Mouse (Mus musculus) stomach, embryonic 15.5 days (tissue): ENCODE results near the gene Bmp8a. TPM values are rescaled to one million over a fixed set of nuclear protein-coding genes. Genes with fewer than 3 reads are reported as not detected.
A peak's percentile ranks its signal among the peaks of the same experiment; 100 is the strongest.
"Not testable (repeated sequence)": the region's sequence is repeated elsewhere in the genome, so short reads cannot be mapped to it uniquely, and the experiment has no call there.

Source experiments
- ATAC-seq: fragments of 200-750 bp; cut with Nextera tagmentation; 2 replicates; pipeline ENCODE4 v1.8.0; 2017; ENCODE audit warnings: low read depth, moderate number of reproducible peaks, moderate TSS enrichment; ENCODE audit not compliant: insufficient read depth, low FRiP score
- H3K27ac ChIP-seq: fragments of 300-500 bp; sonication (generic); 2 replicates; pipeline ENCODE4 v1.5.1; 2015; ENCODE audit warnings: mild to moderate bottlenecking, inconsistent platforms
- H3K27me3 ChIP-seq: fragments of 300-500 bp; sonication (generic); replicated peaks from 2 replicates; pipeline ENCODE4 v1.6.1; 2015; ENCODE audit warnings: inconsistent platforms
- H3K36me3 ChIP-seq: fragments of 300-500 bp; sonication (generic); 2 replicates; pipeline ENCODE4 v1.6.1; 2015; ENCODE audit warnings: inconsistent platforms
- H3K4me1 ChIP-seq: fragments of 300-500 bp; sonication (generic); 2 replicates; pipeline ENCODE4 v1.6.1; 2015; ENCODE audit warnings: inconsistent platforms
- H3K4me2 ChIP-seq: fragments of 300-500 bp; sonication (generic); 2 replicates; pipeline ENCODE4 v1.6.1; 2015; ENCODE audit warnings: mild to moderate bottlenecking, inconsistent platforms
- H3K4me3 ChIP-seq: fragments of 300-500 bp; sonication (generic); replicated peaks from 2 replicates; pipeline ENCODE4 v1.5.1; 2015; ENCODE audit warnings: inconsistent platforms
- H3K9ac ChIP-seq: fragments of 300-500 bp; sonication (generic); 2 replicates; pipeline ENCODE4 v1.6.1; 2015; ENCODE audit warnings: inconsistent platforms
- H3K9me3 ChIP-seq: fragments of 300-500 bp; sonication (generic); 2 replicates; pipeline ENCODE4 v1.6.1; 2016; ENCODE audit warnings: inconsistent platforms
- WGBS: fragments of 180-500 bp; shearing (Covaris S2); methylation state at CpG from one replicate; pipeline ENCODE4 v1.1.7; 2015; 5-methylcytosine and 5-hydroxymethylcytosine counted together
- polyA plus RNA-seq: library from polyadenylated mRNA; unstranded; fragments of >200 nt; fragmentation: Nextera tagmentation; extraction: Ambion mirVana; gene quantifications from 2 replicates; pipeline ENCODE4 v1.2.1, GENCODE M21; 2015

Bmp8a gene
- polyA plus RNA-seq, 1 experiment from 2014 or later = 0.37 TPM

- H3K4me1 ChIP-seq = no peaks in the 10 kb centered on the region
- no peak for ATAC-seq
- 60% methylated on average over 3 of the region's 3 CpGs for WGBS
- H3K4me2 ChIP-seq = no peak overlapping the region
- H3K9ac ChIP-seq = no peak overlapping the region
- H3K27ac ChIP-seq = no peak overlapping the region
- no peak overlapping the region for H3K4me3 ChIP-seq
- peaks cover 6% of the 10 kb centered on the region; the same call in 1 of the 2 replicates for H3K27me3 ChIP-seq
- H3K9me3 ChIP-seq = no peaks in the 10 kb centered on the region
- no peaks in the 10 kb centered on the region for H3K36me3 ChIP-seq
Measured at GRCm38 (mm10) chr4:123327630-123328029, 15.4 kb downstream of the Bmp8a start.

DNA sequence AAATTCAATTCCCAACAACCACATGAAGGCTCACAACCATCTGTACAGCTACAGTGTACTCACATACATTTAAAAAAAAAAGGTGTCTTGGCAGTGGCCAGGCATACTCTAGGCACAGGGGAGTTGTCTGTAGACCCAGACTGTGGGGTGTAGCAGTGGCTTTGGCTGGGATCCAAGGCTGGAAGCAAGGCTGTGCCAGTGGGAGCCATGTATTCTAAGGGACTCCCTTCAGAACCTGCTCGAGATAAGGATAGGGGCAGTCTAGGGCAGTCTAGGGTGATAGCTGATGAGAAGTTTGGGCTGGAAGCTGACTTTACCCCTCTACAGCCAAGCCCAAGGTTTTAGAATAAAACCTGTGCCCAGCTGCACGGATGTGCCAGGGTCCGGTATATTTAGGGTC is 17.0 kb downstream of the Bmp8a start:
- ATAC-seq = peak; percentile 51
- H3K4me3 ChIP-seq = no peak overlapping the region
- no peak overlapping the region for H3K27ac ChIP-seq
- no peaks in the 10 kb centered on the region for H3K4me1 ChIP-seq
- H3K9me3 ChIP-seq = no peaks in the 10 kb centered on the region
- H3K27me3 ChIP-seq = peaks cover 12% of the 10 kb centered on the region
- no peak overlapping the region for H3K4me2 ChIP-seq
- no peaks in the 10 kb centered on the region for H3K36me3 ChIP-seq
- 72% methylated on average over 3 of the region's 3 CpGs for WGBS
- H3K9ac ChIP-seq = no peak overlapping the region

DNA sequence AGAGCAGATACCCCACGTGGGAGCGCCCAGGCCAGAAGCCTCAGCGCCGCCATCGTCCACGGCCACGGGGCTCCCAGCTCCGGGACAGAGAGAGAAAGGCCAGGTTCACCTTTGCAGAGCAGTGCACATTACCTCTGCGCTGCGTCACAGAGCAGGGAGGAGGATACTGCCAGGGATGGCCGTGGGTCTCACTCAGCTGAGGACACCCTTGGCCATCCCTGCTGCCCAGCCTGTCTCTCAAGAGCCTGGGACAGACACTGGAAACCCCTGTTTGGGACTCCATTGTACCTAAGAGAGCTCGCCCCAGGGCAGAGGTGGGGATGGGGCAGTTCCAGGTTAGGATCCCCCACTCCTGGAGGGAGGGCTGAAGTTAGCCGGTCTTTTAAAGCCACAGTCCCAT is 19.5 kb downstream of the Bmp8a start, which contains the start of gene Oxct2a:
Gene Oxct2a, minus strand, starts transcription at position 101 of the 400 bp plus-strand sequence.
- no peaks in the 10 kb centered on the region for H3K36me3 ChIP-seq
- no peak within 1 kb of the TSS for H3K27ac ChIP-seq
- H3K4me2 ChIP-seq = peak within 1 kb of the TSS; percentile 49
- no peaks in the 10 kb centered on the region for H3K4me1 ChIP-seq
- 17% methylated on average over 13 of the region's 13 CpGs for WGBS
- peaks cover 12% of the 10 kb centered on the region for H3K27me3 ChIP-seq
- H3K4me3 ChIP-seq = peak within 1 kb of the TSS; percentile 16; the same call in 1 of the 2 replicates
- ATAC-seq = no peak
- no peak within 1 kb of the TSS for H3K9ac ChIP-seq
- no peaks in the 10 kb centered on the region for H3K9me3 ChIP-seq

DNA sequence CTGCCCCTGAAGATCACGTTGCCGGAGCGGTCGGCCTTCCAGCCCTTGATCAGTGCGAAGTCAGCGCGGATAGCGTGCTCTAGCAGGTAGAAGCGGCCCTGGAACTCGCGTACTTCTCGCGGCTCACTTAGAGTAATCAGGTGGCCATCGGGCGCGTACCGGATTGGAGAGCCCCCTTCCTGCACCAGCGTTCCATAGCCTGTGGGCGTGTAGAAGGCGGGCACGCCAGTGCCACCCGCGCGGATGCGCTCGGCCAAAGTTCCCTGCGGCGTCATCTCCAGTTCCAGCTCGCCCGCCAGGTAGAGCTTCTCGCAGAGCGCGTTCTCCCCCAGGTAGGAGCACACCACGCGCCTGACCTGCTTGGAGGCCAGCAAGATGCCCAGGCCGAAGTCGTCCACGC is 20.1 kb downstream of the Bmp8a start:
- H3K27ac ChIP-seq, ATAC-seq, H3K36me3 ChIP-seq, H3K9me3 ChIP-seq, H3K9ac ChIP-seq, H3K4me1 ChIP-seq: not testable (repeated sequence)
- peak overlapping the region; percentile 49 for H3K4me2 ChIP-seq
- 13% methylated on average over 29 of the region's 38 CpGs for WGBS
- peaks cover 12% of the 10 kb centered on the region for H3K27me3 ChIP-seq
- H3K4me3 ChIP-seq = peak overlapping the region; percentile 16; the same call in 1 of the 2 replicates

GRCm38 (mm10) chr4:123314497-123314896 is 28.6 kb downstream of the Bmp8a start:
- no peaks in the 10 kb centered on the region for H3K9me3 ChIP-seq
- no peaks in the 10 kb centered on the region for H3K27me3 ChIP-seq
- no peaks in the 10 kb centered on the region for H3K4me1 ChIP-seq
- 79% methylated on average over 3 of the region's 3 CpGs for WGBS
- no peaks in the 10 kb centered on the region for H3K36me3 ChIP-seq
- no peak overlapping the region for H3K27ac ChIP-seq
- no peak overlapping the region for H3K4me2 ChIP-seq
- no peak overlapping the region for H3K9ac ChIP-seq
- no peak overlapping the region for H3K4me3 ChIP-seq
- no peak for ATAC-seq

DNA sequence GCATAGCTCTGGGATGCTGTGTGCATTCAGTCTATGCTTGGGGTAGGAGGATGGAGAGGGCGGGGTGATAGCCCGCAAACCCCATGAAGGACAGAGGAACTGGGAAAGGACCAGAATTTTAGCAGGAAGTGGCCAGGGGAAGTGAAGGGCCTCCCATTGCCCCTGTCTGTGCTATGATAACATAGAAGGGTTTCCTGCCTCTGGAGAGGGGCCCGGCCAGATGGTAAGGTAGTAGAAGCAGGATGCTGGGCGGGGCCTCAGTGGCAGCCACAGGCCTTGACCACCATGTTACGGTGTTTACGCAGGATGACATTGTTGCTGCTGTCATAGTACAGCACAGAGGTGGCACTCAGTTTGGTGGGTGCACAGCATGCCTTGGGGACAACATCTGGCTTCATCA is 30.0 kb downstream of the Bmp8a start:
- WGBS = 78% methylated on average over 6 of the region's 6 CpGs
- Histone ChIP-seq H3K4me2 (no peak overlapping the region), H3K4me1 (no peaks in the 10 kb centered on the region), H3K27me3 (no peaks in the 10 kb centered on the region), H3K27ac (no peak overlapping the region), H3K9ac (no peak overlapping the region), H3K4me3 (no peak overlapping the region), H3K9me3 (no peaks in the 10 kb centered on the region), H3K36me3 (no peaks in the 10 kb centered on the region)
- no peak for ATAC-seq

DNA sequence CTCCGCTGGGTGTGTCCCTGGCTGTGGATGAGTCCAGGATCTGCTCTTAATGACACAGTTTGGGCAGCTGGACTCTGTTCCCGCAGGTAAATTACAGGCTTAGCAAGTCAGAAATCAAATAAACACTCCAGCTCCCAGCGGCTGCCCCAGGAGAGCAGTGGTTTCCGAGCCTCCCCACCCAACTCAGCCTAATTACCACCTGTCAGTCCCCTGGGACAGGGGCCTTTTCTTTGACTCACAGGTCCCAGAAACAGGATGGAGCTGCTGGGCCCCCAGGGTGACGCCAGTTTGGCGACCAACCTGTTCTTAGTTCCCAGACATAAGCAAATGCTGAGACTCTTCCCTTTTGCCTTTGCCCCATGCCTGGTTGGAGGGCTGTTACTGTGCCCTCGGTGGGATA is 31.2 kb downstream of the Bmp8a start:
- H3K9ac ChIP-seq = no peak overlapping the region
- H3K36me3 ChIP-seq = no peaks in the 10 kb centered on the region
- 63% methylated on average over 7 of the region's 7 CpGs for WGBS
- no peaks in the 10 kb centered on the region for H3K4me1 ChIP-seq
- ATAC-seq = no peak
- no peaks in the 10 kb centered on the region for H3K9me3 ChIP-seq
- H3K27me3 ChIP-seq = no peaks in the 10 kb centered on the region
- H3K27ac ChIP-seq = no peak overlapping the region
- H3K4me2 ChIP-seq = no peak overlapping the region
- H3K4me3 ChIP-seq = no peak overlapping the region

DNA sequence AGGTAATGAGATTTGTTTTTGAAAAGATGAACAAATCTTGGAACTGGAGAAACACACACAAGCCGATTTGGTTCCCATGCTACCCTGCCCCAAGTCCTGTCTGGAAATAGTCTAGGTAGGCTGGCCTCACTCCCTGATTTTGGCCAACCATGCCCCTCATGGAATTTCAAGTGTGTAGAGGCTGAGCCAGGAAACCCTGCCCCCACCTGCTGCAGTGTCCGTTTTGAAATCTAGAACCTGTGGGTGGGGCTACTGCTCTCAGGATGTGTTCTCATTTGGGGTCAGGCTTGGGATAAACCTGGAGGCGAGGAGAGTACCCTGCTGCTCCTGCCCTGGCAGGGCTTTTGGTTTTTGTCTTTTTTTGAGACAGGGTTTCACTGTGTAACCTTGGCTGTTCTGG is 34.8 kb downstream of the Bmp8a start:
- Histone ChIP-seq H3K4me3 (no peak overlapping the region), H3K36me3 (0 out of 2 replicates have a peak, but pooled peaks cover 6% of the 10 kb centered on the region), H3K27me3 (no peaks in the 10 kb centered on the region), H3K9ac (no peak overlapping the region), H3K4me1 (no peaks in the 10 kb centered on the region), H3K27ac (no peak overlapping the region), H3K4me2 (no peak overlapping the region), H3K9me3 (no peaks in the 10 kb centered on the region)
- WGBS = 47% methylated on average over 3 of the region's 3 CpGs
- ATAC-seq = no peak

DNA sequence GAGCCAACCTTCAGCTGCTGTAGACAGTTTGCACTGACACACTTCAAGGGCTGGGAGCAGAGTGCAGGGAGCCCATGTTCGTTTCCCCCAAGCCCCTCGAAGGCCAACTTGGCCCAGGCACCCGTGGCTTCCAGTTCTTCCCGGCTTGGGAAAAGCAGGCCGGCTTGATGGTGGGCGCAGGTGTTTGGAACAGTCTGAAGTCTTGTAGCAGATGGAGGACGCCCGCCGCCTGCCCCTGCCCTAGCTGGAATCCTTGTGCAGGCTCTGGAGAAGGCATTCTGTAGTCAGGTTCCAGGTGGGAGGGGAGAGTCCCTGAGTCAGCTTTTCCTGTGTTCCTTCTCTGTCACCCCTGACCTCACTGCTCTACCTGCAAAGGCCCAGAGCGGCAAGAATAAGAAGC is 36.1 kb downstream of the Bmp8a start:
- 89% methylated on average over 10 of the region's 10 CpGs for WGBS
- peaks cover 15% of the 10 kb centered on the region; the same call in 1 of the 2 replicates for H3K36me3 ChIP-seq
- H3K27ac ChIP-seq = no peak overlapping the region
- no peaks in the 10 kb centered on the region for H3K9me3 ChIP-seq
- no peaks in the 10 kb centered on the region for H3K4me1 ChIP-seq
- no peaks in the 10 kb centered on the region for H3K27me3 ChIP-seq
- ATAC-seq = no peak
- no peak overlapping the region for H3K4me2 ChIP-seq
- no peak overlapping the region for H3K9ac ChIP-seq
- no peak overlapping the region for H3K4me3 ChIP-seq

- Histone ChIP-seq H3K27me3 (no peaks in the 10 kb centered on the region), H3K36me3 (peaks cover 17% of the 10 kb centered on the region; the same call in 1 of the 2 replicates), H3K9me3 (no peaks in the 10 kb centered on the region), H3K27ac (no peak overlapping the region), H3K4me3 (no peak overlapping the region), H3K9ac (no peak overlapping the region), H3K4me1 (no peaks in the 10 kb centered on the region), H3K4me2 (no peak overlapping the region)
- peak; percentile 53; the same call in 1 of the 2 replicates for ATAC-seq
- WGBS = 25% methylated on average over 3 of the region's 3 CpGs
Measured at GRCm38 (mm10) chr4:123305789-123306188, 37.3 kb downstream of the Bmp8a start.

- H3K36me3 ChIP-seq = peaks cover 70% of the 10 kb centered on the region
- H3K27me3 ChIP-seq = no peaks in the 10 kb centered on the region
- H3K4me2 ChIP-seq = no peak overlapping the region
- H3K4me1 ChIP-seq = no peaks in the 10 kb centered on the region
- no peak overlapping the region for H3K27ac ChIP-seq
- no peak for ATAC-seq
- H3K9ac ChIP-seq = no peak overlapping the region
- 95% methylated on average over 11 of the region's 11 CpGs for WGBS
- H3K4me3 ChIP-seq = no peak overlapping the region
- H3K9me3 ChIP-seq = no peaks in the 10 kb centered on the region
Measured at GRCm38 (mm10) chr4:123298980-123299670, 43.9 kb downstream of the Bmp8a start.

- Histone ChIP-seq H3K36me3 (peaks cover 70% of the 10 kb centered on the region), H3K27ac (no peak overlapping the region), H3K4me1 (no peaks in the 10 kb centered on the region), H3K4me3 (no peak overlapping the region), H3K9ac (no peak overlapping the region), H3K4me2 (no peak overlapping the region), H3K9me3 (no peaks in the 10 kb centered on the region), H3K27me3 (no peaks in the 10 kb centered on the region)
- ATAC-seq = no peak
- 86% methylated on average over 4 of the region's 4 CpGs for WGBS
Measured at GRCm38 (mm10) chr4:123298226-123298625, 44.8 kb downstream of the Bmp8a start.
